Mouse (Mus musculus) myocyte (in vitro differentiated cells): ENCODE data around the gene Suco.

Source experiments
- CEBPB ChIP-seq: IDR thresholded peaks from 2 replicates; pipeline ENCODE4 v1.6.1; 2011; ENCODE audit warnings: mild to moderate bottlenecking, moderate library complexity; ENCODE audit not compliant: poor library complexity, insufficient read depth, severe bottlenecking
- E2F4 ChIP-seq: IDR thresholded peaks from one replicate; pipeline ENCODE4 v1.6.1; 2011; ENCODE audit warnings: mild to moderate bottlenecking, control low read depth, moderate library complexity; ENCODE audit not compliant: insufficient read depth
- MAX ChIP-seq: IDR thresholded peaks from one replicate; pipeline ENCODE4 v1.6.1; 2011; ENCODE audit warnings: low read depth, mild to moderate bottlenecking, control low read depth
- MYOD1 ChIP-seq, 3 experiments: IDR thresholded peaks; one replicate each; pipeline ENCODE4 v1.6.1; 2011; ENCODE audit warnings: control low read depth in 2 of 3, low read depth in 2 of 3, mild to moderate bottlenecking in 2 of 3, moderate library complexity in 1 of 3; ENCODE audit not compliant: insufficient read length in 2 of 3, control insufficient read depth in 1 of 3
- MYOG ChIP-seq, 3 experiments: IDR thresholded peaks; one replicate each; pipeline ENCODE4 v1.6.1; 2011; ENCODE audit warnings: control low read depth in 2 of 3, low read depth in 2 of 3, mild to moderate bottlenecking in 2 of 3; ENCODE audit not compliant: insufficient read length in 2 of 3, control insufficient read depth in 1 of 3, insufficient read depth in 1 of 3
- POLR2A ChIP-seq: IDR thresholded peaks from one replicate; pipeline ENCODE4 v1.6.1; 2011; ENCODE audit warnings: low read depth, mild to moderate bottlenecking, control low read depth, moderate library complexity; ENCODE audit not compliant: insufficient read length
- POLR2AphosphoS2 ChIP-seq: IDR thresholded peaks from one replicate; pipeline ENCODE4 v1.6.1; 2011; ENCODE audit warnings: low read depth, control low read depth; ENCODE audit not compliant: insufficient read length
- SRF ChIP-seq: IDR thresholded peaks from one replicate; pipeline ENCODE4 v1.6.1; 2011; ENCODE audit warnings: low read depth; ENCODE audit not compliant: control insufficient read depth, insufficient read length
- TCF12 ChIP-seq: IDR thresholded peaks from one replicate; pipeline ENCODE4 v1.6.1; 2011; ENCODE audit warnings: mild to moderate bottlenecking, control low read depth; ENCODE audit not compliant: poor library complexity, insufficient read depth, severe bottlenecking
- TCF3 ChIP-seq: IDR thresholded peaks from one replicate; pipeline ENCODE4 v1.6.1; 2011; ENCODE audit warnings: low read depth, control low read depth; ENCODE audit not compliant: insufficient read length
- USF1 ChIP-seq: IDR thresholded peaks from one replicate; pipeline ENCODE4 v1.6.1; 2011; ENCODE audit warnings: low read depth, mild to moderate bottlenecking, control low read depth, moderate library complexity

- no peak for TF ChIP-seq POLR2A
- TF ChIP-seq MYOD1 (IDR thresholded peaks at IDR 0.05; ENCODE audit: control insufficient read depth in 1 of 3, insufficient read length in 2 of 3, low read depth in 2 of 3) = no peak
- no peak for TF ChIP-seq POLR2AphosphoS2
- no peak for TF ChIP-seq MAX
- no peak for TF ChIP-seq E2F4
- no peak for TF ChIP-seq TCF12
- TF ChIP-seq USF1 = no peak
- no peak for TF ChIP-seq CEBPB
- no peak for TF ChIP-seq SRF
- TF ChIP-seq MYOG (IDR thresholded peaks at IDR 0.05; ENCODE audit: control insufficient read depth in 1 of 3, insufficient read depth in 1 of 3, insufficient read length in 2 of 3, low read depth in 2 of 3) = no peak
- TF ChIP-seq TCF3 = no peak
Measured at GRCm38 (mm10) chr1:161912940-161913647, 36.6 kb upstream of the Suco start.
